Mouse (Mus musculus): ENCODE results near the gene Esrp2. TPM values are rescaled to one million over a fixed set of nuclear protein-coding genes. Genes with fewer than 3 reads are reported as not detected.

Gene Esrp2
- polyA plus RNA-seq (2014; fragmentation: Illumina TruSeq; extraction: RNeasy Lipid Tissue Mini Kit (QIAGEN cat#74804); ENCODE audit: low read depth, low replicate concordance): 2.0 TPM

DNA sequence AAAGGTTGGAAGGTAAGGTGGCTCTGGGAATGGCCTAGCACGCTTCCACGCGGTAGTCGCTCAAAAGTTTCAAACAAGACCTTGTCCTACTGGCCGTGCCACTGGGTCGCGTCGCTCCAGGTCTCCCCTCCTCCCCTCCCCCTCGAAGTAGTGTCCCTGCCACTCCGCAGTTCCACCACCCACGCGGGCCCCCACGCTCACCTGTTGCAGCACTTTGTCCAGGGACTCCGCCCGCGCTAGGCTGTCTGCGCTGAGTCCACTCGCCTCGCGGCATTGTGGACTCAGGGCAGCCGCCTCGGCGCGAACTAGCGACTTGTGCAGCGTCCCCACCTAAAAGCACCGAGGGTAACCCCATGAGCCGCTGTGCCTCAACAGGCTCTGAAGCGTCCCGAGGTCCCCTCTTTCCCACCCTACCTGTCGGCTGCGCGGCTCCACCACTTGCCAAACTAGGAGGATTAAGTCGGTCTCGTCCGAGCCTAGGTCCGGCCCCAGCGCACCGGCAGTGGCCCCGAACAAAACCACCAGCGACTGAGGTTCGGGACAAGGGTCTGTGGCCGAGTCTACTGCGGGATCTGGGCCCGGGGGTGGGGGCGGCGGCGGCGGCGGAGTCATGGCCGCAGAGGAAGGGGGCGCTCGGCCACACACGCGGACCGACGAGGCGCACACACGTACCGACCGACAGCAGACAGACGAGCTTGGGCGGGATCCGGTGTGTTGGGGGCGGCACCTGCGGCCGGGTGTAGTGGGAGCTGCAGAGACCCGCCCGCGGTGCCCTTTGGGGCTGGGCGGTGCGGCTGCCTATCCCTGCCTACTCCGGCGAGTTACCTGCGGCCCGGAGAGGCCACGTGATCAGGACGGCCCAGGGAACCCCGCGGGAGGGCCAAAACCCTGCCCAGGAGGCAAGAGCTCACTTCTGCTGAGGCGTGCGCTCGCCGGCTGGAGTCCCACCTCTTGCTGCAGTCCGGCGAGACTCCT lies at the start of gene Esrp2:
Esrp2 (minus strand) TSS at position 819 of the 975 bp plus-strand sequence.

DNA sequence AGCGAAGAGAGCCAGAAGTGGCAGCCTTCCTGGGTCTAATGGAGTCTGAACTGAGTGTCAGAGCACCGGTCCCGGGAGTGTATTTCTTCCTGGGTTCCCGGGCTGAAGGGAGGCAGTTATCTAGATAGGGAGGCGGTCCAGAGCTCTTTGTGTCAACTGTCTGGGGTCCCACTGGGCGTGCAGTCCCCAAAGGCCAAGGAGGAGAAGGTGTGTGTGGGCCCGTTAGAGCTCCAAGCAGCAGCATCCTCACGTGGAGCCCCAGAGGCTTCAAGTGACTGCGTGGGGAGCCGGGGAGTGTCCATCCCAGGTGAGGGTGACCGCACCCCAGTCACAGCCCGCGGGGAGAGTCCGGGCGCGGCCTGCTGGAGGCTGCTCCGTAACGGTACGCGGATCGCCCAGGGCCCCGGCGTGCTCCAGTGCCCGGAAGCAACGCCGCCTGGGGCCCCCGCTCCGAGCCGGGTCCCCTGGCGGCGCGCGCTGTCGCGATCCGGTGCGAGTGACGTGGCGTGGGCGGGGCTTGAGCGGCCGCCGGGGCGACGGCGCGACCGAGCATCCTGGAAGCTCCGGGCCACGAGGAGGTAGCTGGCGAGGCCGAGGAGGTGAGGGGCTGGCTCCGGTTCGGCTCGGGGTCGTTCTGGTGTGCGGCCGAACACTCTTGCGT lies 31.7 kb upstream of the Esrp2 start, which contains the start of gene Slc7a6:
Slc7a6 (plus strand) TSS at position 502 of the 661 bp plus-strand sequence.

DNA sequence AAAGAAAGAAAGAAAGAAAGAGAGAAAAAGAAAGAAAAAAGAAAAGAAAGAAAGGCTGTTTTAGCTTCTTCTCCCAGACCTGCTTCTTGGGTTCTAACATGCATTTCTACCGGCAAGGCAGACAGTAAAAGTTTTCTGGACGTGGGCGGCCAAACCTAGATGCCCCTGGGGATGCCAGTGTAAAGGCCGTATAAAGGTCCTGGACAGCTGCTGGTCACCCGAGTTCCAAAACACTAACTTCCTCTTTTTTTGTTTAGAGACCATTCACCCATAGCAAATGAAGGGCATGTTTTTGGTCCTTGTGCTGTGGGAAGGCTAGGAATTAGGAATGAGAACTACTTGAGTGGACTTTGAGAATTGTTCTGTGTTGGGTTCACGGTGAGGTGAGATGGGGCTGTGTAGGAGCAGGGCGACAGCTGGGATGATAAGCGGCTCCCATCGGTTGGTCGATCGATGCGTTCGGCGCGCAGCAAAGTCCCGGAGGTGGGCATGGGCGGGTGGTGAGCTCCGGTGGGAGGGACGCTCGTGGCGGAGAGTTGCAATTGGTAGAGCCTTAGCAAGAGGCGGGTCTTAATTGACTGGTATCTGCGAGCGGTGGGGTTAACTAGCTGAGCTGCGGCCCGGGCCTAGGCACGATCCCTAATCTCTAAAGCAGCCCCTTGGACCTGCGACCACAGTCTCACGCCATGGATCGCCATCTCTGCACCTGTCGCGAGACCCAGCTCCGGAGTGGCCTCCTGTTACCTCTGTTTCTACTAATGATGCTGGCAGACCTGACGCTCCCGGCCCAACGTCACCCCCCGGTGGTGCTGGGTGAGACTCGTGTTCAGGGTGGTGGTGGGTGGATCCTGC lies 13.3 kb upstream of the Esrp2 start, which contains the start of gene Pla2g15:
Pla2g15 (plus strand) TSS at position 599 of the 852 bp plus-strand sequence.

Other genes with a start within 250 kb of the Esrp2 start
- not detected for gene Nrn1l, start 243.4 kb downstream of the Esrp2 start, polyA plus RNA-seq (2014; fragmentation: Illumina TruSeq; extraction: RNeasy Lipid Tissue Mini Kit (QIAGEN cat#74804); ENCODE audit: low read depth, low replicate concordance)
- 18.1 TPM for gene Pskh1, start 236.5 kb downstream of the Esrp2 start, polyA plus RNA-seq (2014; fragmentation: Illumina TruSeq; extraction: RNeasy Lipid Tissue Mini Kit (QIAGEN cat#74804); ENCODE audit: low read depth, low replicate concordance)
- not detected for gene Ctrl, start 203.1 kb downstream of the Esrp2 start, polyA plus RNA-seq (2014; fragmentation: Illumina TruSeq; extraction: RNeasy Lipid Tissue Mini Kit (QIAGEN cat#74804); ENCODE audit: low read depth, low replicate concordance)
- gene Psmb10, start 198.5 kb downstream of the Esrp2 start, polyA plus RNA-seq (2014; fragmentation: Illumina TruSeq; extraction: RNeasy Lipid Tissue Mini Kit (QIAGEN cat#74804); ENCODE audit: low read depth, low replicate concordance): 68.7 TPM
- 2.0 TPM for gene Lcat, start 193.6 kb downstream of the Esrp2 start, polyA plus RNA-seq (2014; fragmentation: Illumina TruSeq; extraction: RNeasy Lipid Tissue Mini Kit (QIAGEN cat#74804); ENCODE audit: low read depth, low replicate concordance)
- 42.3 TPM for gene Slc12a4, start 170.9 kb downstream of the Esrp2 start, polyA plus RNA-seq (2014; fragmentation: Illumina TruSeq; extraction: RNeasy Lipid Tissue Mini Kit (QIAGEN cat#74804); ENCODE audit: low read depth, low replicate concordance)
- gene Dpep3, start 157.5 kb downstream of the Esrp2 start, polyA plus RNA-seq (2014; fragmentation: Illumina TruSeq; extraction: RNeasy Lipid Tissue Mini Kit (QIAGEN cat#74804); ENCODE audit: low read depth, low replicate concordance): not detected
- 13.7 TPM for gene Dus2, start 145.6 kb downstream of the Esrp2 start, polyA plus RNA-seq (2014; fragmentation: Illumina TruSeq; extraction: RNeasy Lipid Tissue Mini Kit (QIAGEN cat#74804); ENCODE audit: low read depth, low replicate concordance)
- gene Dpep2nb, start 131.0 kb downstream of the Esrp2 start, polyA plus RNA-seq (2014; fragmentation: Illumina TruSeq; extraction: RNeasy Lipid Tissue Mini Kit (QIAGEN cat#74804); ENCODE audit: low read depth, low replicate concordance): not detected
- 9.2 TPM for gene Ddx28, start 125.1 kb downstream of the Esrp2 start, polyA plus RNA-seq (2014; fragmentation: Illumina TruSeq; extraction: RNeasy Lipid Tissue Mini Kit (QIAGEN cat#74804); ENCODE audit: low read depth, low replicate concordance)
- 13.4 TPM for gene Nfatc3, start 78.1 kb downstream of the Esrp2 start, polyA plus RNA-seq (2014; fragmentation: Illumina TruSeq; extraction: RNeasy Lipid Tissue Mini Kit (QIAGEN cat#74804); ENCODE audit: low read depth, low replicate concordance)
- 7.5 TPM for gene Pla2g15, start 13.4 kb upstream of the Esrp2 start, polyA plus RNA-seq (2014; fragmentation: Illumina TruSeq; extraction: RNeasy Lipid Tissue Mini Kit (QIAGEN cat#74804); ENCODE audit: low read depth, low replicate concordance)
- 10.4 TPM for gene Slc7a6, start 31.9 kb upstream of the Esrp2 start, polyA plus RNA-seq (2014; fragmentation: Illumina TruSeq; extraction: RNeasy Lipid Tissue Mini Kit (QIAGEN cat#74804); ENCODE audit: low read depth, low replicate concordance)
- gene Slc7a6os, start 74.0 kb upstream of the Esrp2 start, polyA plus RNA-seq (2014; fragmentation: Illumina TruSeq; extraction: RNeasy Lipid Tissue Mini Kit (QIAGEN cat#74804); ENCODE audit: low read depth, low replicate concordance): 19.7 TPM
- gene Prmt7, start 74.0 kb upstream of the Esrp2 start, polyA plus RNA-seq (2014; fragmentation: Illumina TruSeq; extraction: RNeasy Lipid Tissue Mini Kit (QIAGEN cat#74804); ENCODE audit: low read depth, low replicate concordance): 20.2 TPM
- 3.0 TPM for gene Smpd3, start 201.0 kb upstream of the Esrp2 start, polyA plus RNA-seq (2014; fragmentation: Illumina TruSeq; extraction: RNeasy Lipid Tissue Mini Kit (QIAGEN cat#74804); ENCODE audit: low read depth, low replicate concordance)